Mouse (Mus musculus) layer of hippocampus, postnatal 36 days (tissue): ENCODE results near the gene Hoxc6. TPM values are rescaled to one million over a fixed set of nuclear protein-coding genes. Genes with fewer than 3 reads are reported as not detected.

ENCODE experiments used
- DNase-seq, 2 experiments: peaks; one replicate each; pipeline ENCODE4 v3.0.0; 2022
- microRNA-seq, 2 experiments: library from miRNA; unstranded; fragments of <30 nt; microRNA quantifications; one replicate each; pipeline ENCODE4 v1.2.0; 2021
- total RNA-seq, 2 experiments: library from RNA; stranded (reverse); gene quantifications; 2 replicates each; pipeline ENCODE4 v1.2.3; 2021

The Hoxc6 gene
- total RNA-seq, 2 experiments from 2014 or later: not detected

GRCm38 (mm10) chr15:103040601-103041000 is 42.5 kb downstream of the Hoxc6 start:
- DNase-seq: no peak

- DNase-seq: no peak
Observed at GRCm38 (mm10) chr15:103041613-103042012, 43.6 kb downstream of the Hoxc6 start.

DNA sequence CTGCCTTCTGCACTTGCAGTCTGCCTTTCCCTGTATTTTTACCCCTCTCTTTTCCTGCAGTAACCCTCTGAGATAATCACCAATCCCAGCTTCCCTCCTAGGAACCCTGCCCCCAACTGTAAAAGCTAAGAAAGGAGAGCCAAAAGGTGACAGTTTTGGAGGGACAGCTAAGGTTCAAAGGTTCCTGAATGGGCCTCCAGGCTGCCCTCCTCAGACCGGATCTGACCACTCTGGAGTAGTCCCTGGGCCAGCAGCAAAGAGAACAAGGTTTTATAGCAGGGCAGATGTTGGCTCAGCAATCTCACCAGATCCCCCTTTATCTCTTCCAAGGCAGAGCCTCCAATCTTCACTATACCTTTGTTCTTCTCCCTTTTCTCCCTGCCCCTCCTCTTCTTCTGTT is 44.2 kb downstream of the Hoxc6 start:
- no peak for DNase-seq

DNA sequence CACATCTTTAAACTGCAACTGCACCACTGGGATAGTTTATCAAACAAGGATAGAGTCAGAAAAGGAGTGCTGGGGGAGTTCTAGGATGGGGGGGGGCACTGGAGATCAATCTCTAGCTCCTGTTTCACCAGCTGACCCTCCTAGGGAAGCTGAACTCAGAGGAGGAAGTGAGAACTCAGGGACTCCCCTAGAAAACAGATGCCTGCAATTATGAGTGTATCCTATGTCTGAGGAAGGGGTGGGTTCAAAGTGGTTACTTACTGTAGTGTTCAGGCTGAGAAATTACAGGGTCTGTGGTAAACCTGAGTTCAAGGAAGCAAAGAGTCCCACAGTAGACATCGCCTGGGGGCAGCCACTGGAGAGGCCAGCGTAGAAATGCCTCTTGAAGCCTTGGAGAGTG is 53.6 kb downstream of the Hoxc6 start:
- DNase-seq: no peak

DNA sequence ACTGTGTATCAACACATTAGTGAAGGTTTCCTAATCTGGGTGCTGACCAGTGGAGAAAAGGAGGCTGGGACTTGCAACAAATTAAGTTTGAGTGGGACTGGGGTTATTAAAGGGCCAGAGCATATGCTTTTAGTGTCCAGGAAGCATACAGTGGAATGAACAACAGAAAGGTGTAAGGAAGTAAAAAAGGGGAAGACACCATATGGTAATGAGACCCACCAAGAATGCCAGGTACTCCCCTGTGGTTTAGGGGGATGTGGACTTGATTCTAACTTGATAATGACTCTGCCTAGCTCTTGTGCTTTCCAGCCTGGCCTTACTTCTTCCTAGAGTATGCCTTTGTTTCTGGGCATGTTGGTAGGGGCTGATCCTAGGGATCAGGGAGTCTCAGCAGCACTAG is 55.2 kb downstream of the Hoxc6 start:
- no peak for DNase-seq

GRCm38 (mm10) chr15:103056396-103056795 is 58.3 kb downstream of the Hoxc6 start:
- DNase-seq: no peak

- no peak for DNase-seq
Observed at GRCm38 (mm10) chr15:103058715-103059114, 60.7 kb downstream of the Hoxc6 start.

GRCm38 (mm10) chr15:103059393-103059992 is 61.4 kb downstream of the Hoxc6 start:
- no peak for DNase-seq

DNA sequence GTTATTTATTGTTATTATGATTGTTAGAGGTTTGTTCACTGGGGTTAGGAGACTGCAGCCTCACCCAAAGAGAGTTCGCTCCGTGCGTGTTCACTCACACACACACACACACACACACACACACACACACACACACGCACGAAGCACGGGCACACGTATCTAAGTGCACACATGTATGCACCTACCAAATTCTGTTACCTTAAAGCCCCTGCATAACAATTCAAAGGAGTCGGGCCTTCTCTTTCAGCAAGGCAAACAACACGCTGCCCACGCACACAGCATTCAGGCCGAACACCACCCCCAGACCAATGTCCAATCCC is 61.9 kb downstream of the Hoxc6 start:
- no peak for DNase-seq

GRCm38 (mm10) chr15:103060341-103061130 is 62.5 kb downstream of the Hoxc6 start:
- DNase-seq: no peak

GRCm38 (mm10) chr15:103061131-103061825 is 63.2 kb downstream of the Hoxc6 start:
- DNase-seq: no peak

Small RNA genes within 50 kb of the gene (microRNA-seq; reads per million reads assigned to microRNA genes)
- gene Mir196a-2: 3.0 to 3.2 reads per million in 2 experiments
- 1.5 reads per million in 2 experiments for gene Mir615

Other genes with a start within 250 kb of the Hoxc6 start
- gene Hoxc13, start 77.2 kb upstream of the Hoxc6 start, total RNA-seq: not detected
- gene Hoxc12, start 61.5 kb upstream of the Hoxc6 start, total RNA-seq: not detected
- gene Hoxc11, start 43.8 kb upstream of the Hoxc6 start, total RNA-seq: not detected
- not detected for gene Hoxc10, start 31.5 kb upstream of the Hoxc6 start, total RNA-seq
- not detected for gene Hoxc5, start 30.8 kb upstream of the Hoxc6 start, total RNA-seq
- not detected for gene Hoxc9, start 21.8 kb upstream of the Hoxc6 start, total RNA-seq
- not detected for gene Hoxc8, start 7.7 kb upstream of the Hoxc6 start, total RNA-seq
- not detected for gene Hoxc4, start 20.7 kb downstream of the Hoxc6 start, total RNA-seq
- 10 to 100 TPM; 20.9 to 22.5 TPM for gene Smug1, start 168.8 kb downstream of the Hoxc6 start, total RNA-seq
- 100 to 1,000 TPM; 188 to 189 TPM for gene Cbx5, start 241.6 kb downstream of the Hoxc6 start, total RNA-seq
- gene Hnrnpa1, start 242.2 kb downstream of the Hoxc6 start, total RNA-seq: 100 to 1,000 TPM; 257 to 272 TPM